Mouse (Mus musculus): ENCODE measurements around the gene Rnf186.

Gene Rnf186

GRCm38 (mm10) chr4:139013281-139013680 lies 46.4 kb downstream of the Rnf186 start:
- DNase-seq (ENCODE audit: low read depth, low spot score) = no peak

- peak; percentile 74 for DNase-seq (ENCODE audit: low read depth, low spot score)
Measured at GRCm38 (mm10) chr4:139014793-139015192, 47.9 kb downstream of the Rnf186 start.

Measured in R1 (cell line).